Mouse (Mus musculus) embryonic facial prominence, embryonic 15.5 days (tissue): ENCODE data around the gene Ivd. TPM values are rescaled to one million over a fixed set of nuclear protein-coding genes. Genes with fewer than 3 reads are reported as not detected.

ENCODE experiments used
- ATAC-seq: fragments of 200-750 bp; cut with Nextera tagmentation; 2 replicates; pipeline ENCODE4 v1.8.0; 2017; ENCODE audit warnings: low read depth, moderate TSS enrichment; ENCODE audit not compliant: insufficient number of reproducible peaks, low FRiP score, low TSS enrichment
- H3K27ac ChIP-seq: fragments of 300-500 bp; sonication (generic); replicated peaks from 2 replicates; pipeline ENCODE4 v1.5.1; 2015; ENCODE audit warnings: mild to moderate bottlenecking, inconsistent platforms
- H3K27me3 ChIP-seq: fragments of 300-500 bp; sonication (generic); 2 replicates; pipeline ENCODE4 v1.6.1; 2015; ENCODE audit warnings: inconsistent platforms
- H3K36me3 ChIP-seq: fragments of 300-500 bp; sonication (generic); 2 replicates; pipeline ENCODE4 v1.6.1; 2015; ENCODE audit warnings: mild to moderate bottlenecking, inconsistent platforms
- H3K4me1 ChIP-seq: fragments of 300-500 bp; sonication (generic); 2 replicates; pipeline ENCODE4 v1.6.1; 2015; ENCODE audit warnings: inconsistent platforms
- H3K4me2 ChIP-seq: fragments of 300-500 bp; sonication (generic); replicated peaks from 2 replicates; pipeline ENCODE4 v1.6.1; 2015; ENCODE audit warnings: mild to moderate bottlenecking, inconsistent platforms
- H3K4me3 ChIP-seq: fragments of 300-500 bp; sonication (generic); replicated peaks from 2 replicates; pipeline ENCODE4 v1.5.1; 2015; ENCODE audit warnings: mild to moderate bottlenecking, inconsistent platforms
- H3K9ac ChIP-seq: fragments of 300-500 bp; sonication (generic); 2 replicates; pipeline ENCODE4 v1.6.1; 2015; ENCODE audit warnings: inconsistent platforms
- H3K9me3 ChIP-seq: fragments of 300-500 bp; sonication (generic); replicated peaks from 2 replicates; pipeline ENCODE4 v1.6.1; 2016; ENCODE audit warnings: inconsistent platforms
- WGBS: fragments of 180-500 bp; shearing (Covaris S2); methylation state at CpG from one replicate; pipeline ENCODE4 v1.1.7; 2015; 5-methylcytosine and 5-hydroxymethylcytosine counted together
- polyA plus RNA-seq: library from polyadenylated mRNA; unstranded; fragments of >200 nt; fragmentation: Nextera tagmentation; extraction: Ambion mirVana; gene quantifications from 2 replicates; pipeline ENCODE4 v1.2.1, GENCODE M21; 2015

The Ivd gene
- polyA plus RNA-seq, 1 experiment from 2014 or later, result 69.2 TPM

DNA sequence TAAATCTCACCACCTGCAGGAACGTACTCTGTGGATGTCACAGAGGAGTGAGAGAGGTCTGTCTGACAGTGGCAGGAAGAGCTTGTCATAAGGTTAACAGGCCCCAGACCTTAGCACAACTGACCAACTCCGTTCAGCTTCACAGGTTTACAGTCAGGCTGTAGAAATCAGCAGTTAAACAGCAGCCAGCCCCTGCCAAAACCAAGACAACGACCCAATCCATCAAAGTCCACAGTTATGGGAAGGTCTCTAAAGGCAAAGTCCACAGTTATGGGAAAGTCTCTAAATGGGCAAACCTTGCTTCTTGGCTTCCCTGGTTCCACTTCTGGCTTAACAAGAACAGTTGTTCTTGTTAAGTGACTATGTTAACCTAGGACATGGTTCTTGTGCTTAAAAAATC is 17.3 kb upstream of the Ivd start:
- Histone ChIP-seq H3K4me2 (no peak overlapping the region), H3K36me3 (no peaks in the 10 kb centered on the region), H3K4me1 (no peaks in the 10 kb centered on the region), H3K27ac (no peak overlapping the region), H3K27me3 (no peaks in the 10 kb centered on the region), H3K9me3 (no peaks in the 10 kb centered on the region), H3K9ac (no peak overlapping the region), H3K4me3 (no peak overlapping the region)
- ATAC-seq, result no peak
- WGBS, result 81% methylated on average over 3 of the region's 3 CpGs

DNA sequence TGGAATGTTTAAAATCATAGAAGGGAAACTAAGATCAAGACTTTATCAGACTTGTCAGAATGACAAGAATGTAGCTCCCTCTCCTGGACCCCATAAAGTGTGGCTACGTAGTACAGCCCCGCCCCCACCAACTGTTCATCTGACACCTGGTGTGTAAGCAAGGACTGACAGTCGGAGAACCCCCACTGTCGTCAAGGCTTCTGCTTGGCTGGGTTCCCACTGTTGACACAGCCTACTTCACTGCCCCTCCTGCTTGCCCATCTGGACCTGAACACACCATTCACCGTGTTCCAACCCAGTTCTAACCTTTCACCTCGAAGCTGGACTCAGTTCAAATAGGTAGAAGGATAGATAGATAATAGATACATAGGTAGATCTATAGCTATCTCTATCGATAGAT is 15.5 kb upstream of the Ivd start:
- Histone ChIP-seq H3K4me3 (no peak overlapping the region), H3K27ac (no peak overlapping the region), H3K4me2 (no peak overlapping the region), H3K4me1 (no peaks in the 10 kb centered on the region), H3K9me3 (no peaks in the 10 kb centered on the region), H3K9ac (no peak overlapping the region), H3K36me3 (no peaks in the 10 kb centered on the region), H3K27me3 (no peaks in the 10 kb centered on the region)
- no peak for ATAC-seq
- WGBS, result 53% methylated on average over 7 of the region's 7 CpGs

DNA sequence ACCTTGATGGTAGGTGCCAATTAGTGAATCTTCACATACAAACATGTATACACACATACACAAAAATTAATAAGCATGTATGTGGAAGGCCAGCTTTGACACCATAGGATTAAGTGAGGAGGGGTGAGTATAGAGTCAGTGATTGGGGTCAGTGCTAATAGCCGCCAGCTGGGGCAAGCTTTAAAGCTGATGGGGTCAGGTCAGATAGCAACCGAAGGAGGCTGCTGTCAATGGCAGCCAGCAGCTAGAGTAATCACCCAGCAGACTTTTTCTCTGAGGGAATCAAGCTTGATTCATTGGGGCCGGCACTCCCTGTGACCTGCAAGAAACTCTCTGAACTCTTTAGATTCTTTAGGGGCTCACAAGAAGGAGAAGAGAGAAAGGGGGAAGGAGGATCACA is 10.0 kb upstream of the Ivd start:
- Histone ChIP-seq H3K36me3 (no peaks in the 10 kb centered on the region), H3K4me1 (no peaks in the 10 kb centered on the region), H3K9ac (no peak overlapping the region), H3K4me3 (no peak overlapping the region), H3K27me3 (no peaks in the 10 kb centered on the region), H3K4me2 (no peak overlapping the region), H3K27ac (no peak overlapping the region), H3K9me3 (no peaks in the 10 kb centered on the region)
- ATAC-seq, result no peak
- WGBS, result 21% methylated on average over 3 of the region's 3 CpGs

DNA sequence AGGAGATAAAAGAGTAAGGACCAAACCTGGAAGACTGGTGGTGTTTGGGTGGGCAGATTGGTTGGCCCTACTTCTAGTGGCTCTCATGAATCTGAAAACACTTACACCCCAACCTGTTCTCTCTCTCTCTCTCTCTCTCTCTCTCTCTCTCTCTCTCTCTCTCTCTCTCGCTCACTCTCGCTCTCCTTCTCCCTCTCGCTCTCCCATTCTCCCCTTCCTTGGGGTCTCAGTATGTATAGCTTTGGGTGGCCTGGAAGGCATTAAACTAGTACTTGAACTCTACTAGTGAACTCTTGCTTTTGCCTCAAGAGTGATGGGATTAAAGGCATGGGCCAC is 554 bp downstream of the Ivd start:
- Histone ChIP-seq H3K27ac (peak overlapping the region; percentile 63; the same call in 1 of the 2 replicates), H3K9me3 (no peaks in the 10 kb centered on the region), H3K36me3 (no peaks in the 10 kb centered on the region), H3K4me3 (peak overlapping the region; percentile 71), H3K9ac (peak overlapping the region; percentile 49), H3K27me3 (no peaks in the 10 kb centered on the region), H3K4me2 (peak overlapping the region; percentile 65), H3K4me1 (peaks cover 18% of the 10 kb centered on the region)
- WGBS, result 8% methylated on average over 3 of the region's 3 CpGs
- ATAC-seq, result no peak

DNA sequence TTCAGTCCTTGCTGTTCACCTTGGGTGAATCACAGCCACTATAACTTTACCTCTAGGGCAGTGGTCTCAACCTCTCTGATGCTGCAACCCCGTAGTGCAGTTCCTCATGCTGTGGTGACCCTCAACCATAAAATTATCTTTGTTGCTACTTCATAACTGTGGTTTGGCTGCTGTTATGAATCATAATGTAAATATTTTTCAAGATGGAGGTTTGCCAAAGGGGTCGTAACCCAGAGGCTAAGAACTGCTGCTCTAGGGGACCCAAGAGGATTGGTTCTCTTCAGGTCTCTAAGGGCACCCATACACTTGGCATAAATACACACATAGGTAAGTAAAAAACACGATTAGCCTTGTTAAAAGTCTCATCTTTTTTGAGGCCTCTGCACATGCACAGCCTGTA is 8.8 kb downstream of the Ivd start:
- no peak overlapping the region for H3K4me2 ChIP-seq
- 72% methylated on average over 3 of the region's 3 CpGs for WGBS
- H3K9me3 ChIP-seq, result no peaks in the 10 kb centered on the region
- H3K27me3 ChIP-seq, result no peaks in the 10 kb centered on the region
- H3K4me3 ChIP-seq, result no peak overlapping the region
- no peak overlapping the region for H3K9ac ChIP-seq
- no peak overlapping the region for H3K27ac ChIP-seq
- ATAC-seq, result no peak
- no peaks in the 10 kb centered on the region for H3K4me1 ChIP-seq
- H3K36me3 ChIP-seq, result peaks cover 24% of the 10 kb centered on the region; the same call in 1 of the 2 replicates

DNA sequence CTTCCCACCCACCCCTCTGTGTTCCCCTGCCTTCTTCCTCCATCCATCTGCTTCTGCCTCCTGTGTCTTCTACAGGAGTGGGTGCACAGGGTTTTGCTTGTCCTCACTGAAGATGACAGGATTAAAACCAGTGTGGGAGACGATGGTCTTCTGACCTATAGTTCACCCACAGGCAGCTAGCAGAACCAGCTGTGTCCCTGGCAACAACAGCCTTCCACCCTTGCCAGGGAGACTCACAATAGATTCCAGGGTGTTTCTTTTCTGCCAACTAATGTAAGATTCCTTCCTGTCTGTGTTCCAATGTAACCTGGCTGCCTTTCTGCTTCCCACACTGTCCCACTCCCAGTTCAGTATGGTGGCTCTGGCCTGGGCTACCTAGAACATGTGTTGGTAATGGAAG is 9.3 kb downstream of the Ivd start:
- no peak overlapping the region for H3K27ac ChIP-seq
- peaks cover 27% of the 10 kb centered on the region; the same call in 1 of the 2 replicates for H3K36me3 ChIP-seq
- no peaks in the 10 kb centered on the region for H3K27me3 ChIP-seq
- H3K4me1 ChIP-seq, result no peaks in the 10 kb centered on the region
- no peak overlapping the region for H3K4me3 ChIP-seq
- ATAC-seq, result no peak
- no peak overlapping the region for H3K4me2 ChIP-seq
- H3K9me3 ChIP-seq, result no peaks in the 10 kb centered on the region
- H3K9ac ChIP-seq, result no peak overlapping the region
- WGBS, result 75% methylated on average over 1 of the region's 1 CpGs

DNA sequence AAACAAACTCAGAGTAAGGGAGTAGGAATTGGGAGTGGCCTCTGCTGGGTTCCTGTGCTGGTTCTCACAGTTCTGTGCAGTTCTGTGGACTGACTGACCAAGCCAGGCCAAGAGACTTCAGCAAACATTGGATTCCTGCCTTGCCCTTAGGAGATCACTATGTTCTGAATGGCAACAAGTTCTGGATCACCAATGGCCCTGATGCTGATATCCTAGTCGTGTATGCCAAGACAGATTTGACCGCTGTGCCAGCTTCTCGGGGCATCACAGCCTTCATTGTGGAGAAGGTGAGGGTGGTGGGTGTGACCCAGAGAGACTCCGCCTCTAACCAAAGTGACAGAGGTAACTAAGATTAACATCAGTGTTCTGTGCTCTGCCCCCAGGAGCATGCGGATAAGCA is 11.3 kb downstream of the Ivd start:
- H3K4me1 ChIP-seq, result no peaks in the 10 kb centered on the region
- H3K9ac ChIP-seq, result no peak overlapping the region
- no peaks in the 10 kb centered on the region for H3K27me3 ChIP-seq
- H3K36me3 ChIP-seq, result peaks cover 42% of the 10 kb centered on the region
- no peak for ATAC-seq
- no peak overlapping the region for H3K4me2 ChIP-seq
- H3K27ac ChIP-seq, result no peak overlapping the region
- WGBS, result 88% methylated on average over 5 of the region's 5 CpGs
- no peaks in the 10 kb centered on the region for H3K9me3 ChIP-seq
- no peak overlapping the region for H3K4me3 ChIP-seq

DNA sequence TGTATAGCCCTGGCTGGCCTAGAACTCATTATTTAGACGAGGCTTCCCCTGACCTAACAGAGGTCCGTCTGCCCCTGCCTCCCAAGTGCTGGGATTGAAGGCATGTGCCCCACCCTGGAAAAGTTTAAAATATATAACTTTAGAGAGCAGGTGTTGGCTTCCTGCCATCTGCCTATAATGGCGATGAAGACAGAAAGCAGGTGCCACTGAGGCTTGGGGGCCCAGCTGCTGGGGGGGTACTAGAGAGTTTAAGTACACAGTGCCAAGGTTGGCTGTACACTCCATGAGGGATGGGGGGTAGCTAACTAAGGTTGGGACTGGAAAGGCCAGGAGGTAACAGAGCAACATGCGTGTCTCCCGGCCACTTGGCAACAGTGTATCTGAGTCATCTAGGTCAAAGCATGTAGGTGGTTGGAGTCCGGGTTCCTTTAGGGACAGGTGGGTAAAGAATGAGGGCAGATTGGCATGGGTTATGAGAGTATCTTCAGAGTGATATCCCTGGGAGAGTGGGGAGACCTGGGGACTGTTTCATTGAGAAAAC is 12.2 kb downstream of the Ivd start:
- no peak overlapping the region for H3K4me3 ChIP-seq
- ATAC-seq, result 0 out of 2 replicates have a peak, but pooled peaks have one; percentile 21
- H3K9me3 ChIP-seq, result no peaks in the 10 kb centered on the region
- no peak overlapping the region for H3K27ac ChIP-seq
- H3K4me1 ChIP-seq, result no peaks in the 10 kb centered on the region
- 77% methylated on average over 6 of the region's 6 CpGs for WGBS
- peaks cover 42% of the 10 kb centered on the region for H3K36me3 ChIP-seq
- H3K9ac ChIP-seq, result no peak overlapping the region
- H3K27me3 ChIP-seq, result no peaks in the 10 kb centered on the region
- no peak overlapping the region for H3K4me2 ChIP-seq

DNA sequence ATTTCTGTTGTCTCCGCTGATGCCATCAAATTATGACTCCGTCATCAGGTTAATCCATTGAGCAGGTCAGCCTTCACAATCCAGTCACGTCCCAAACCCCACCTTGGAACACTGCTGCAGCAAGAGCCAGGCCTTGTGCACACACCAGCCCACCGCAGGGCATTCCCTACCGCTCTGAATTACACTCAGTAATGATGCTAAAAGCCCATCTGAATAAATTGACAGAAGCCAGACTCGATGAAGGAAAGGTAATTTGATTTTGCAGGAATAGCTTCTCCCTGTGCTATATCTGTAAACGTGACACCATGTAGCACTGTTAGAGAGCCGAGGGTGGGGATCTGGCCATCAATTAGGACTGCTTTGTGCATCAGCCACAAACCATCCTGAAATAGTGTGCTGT is 13.6 kb downstream of the Ivd start:
- H3K4me3 ChIP-seq, result no peak overlapping the region
- no peaks in the 10 kb centered on the region for H3K27me3 ChIP-seq
- no peaks in the 10 kb centered on the region for H3K4me1 ChIP-seq
- H3K9me3 ChIP-seq, result no peaks in the 10 kb centered on the region
- H3K36me3 ChIP-seq, result peaks cover 35% of the 10 kb centered on the region
- no peak overlapping the region for H3K4me2 ChIP-seq
- WGBS, result 89% methylated on average over 8 of the region's 8 CpGs
- ATAC-seq, result no peak
- no peak overlapping the region for H3K9ac ChIP-seq
- no peak overlapping the region for H3K27ac ChIP-seq

DNA sequence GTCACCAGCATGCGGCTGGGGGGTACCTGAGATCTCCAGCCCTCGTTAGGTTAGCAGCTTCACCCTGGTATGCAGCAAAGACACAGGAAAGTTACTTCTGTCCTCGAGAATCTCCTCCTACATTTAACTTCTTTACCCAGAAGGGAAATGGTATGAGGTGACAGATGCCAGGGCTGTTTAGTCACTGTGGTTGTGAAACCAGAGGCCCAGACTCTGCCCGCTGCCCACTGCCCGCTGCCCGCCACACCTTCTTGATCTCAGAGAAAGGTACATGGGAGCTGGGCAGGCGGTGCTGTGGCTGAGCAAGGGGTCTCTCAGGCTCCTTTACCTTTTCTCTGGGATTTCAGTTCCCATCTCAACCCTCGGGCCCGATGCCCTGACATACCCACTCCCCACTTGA is 14.7 kb downstream of the Ivd start:
- H3K4me3 ChIP-seq, result no peak overlapping the region
- no peaks in the 10 kb centered on the region for H3K27me3 ChIP-seq
- H3K9me3 ChIP-seq, result no peaks in the 10 kb centered on the region
- no peaks in the 10 kb centered on the region for H3K4me1 ChIP-seq
- peaks cover 32% of the 10 kb centered on the region for H3K36me3 ChIP-seq
- 88% methylated on average over 9 of the region's 9 CpGs for WGBS
- H3K9ac ChIP-seq, result no peak overlapping the region
- no peak for ATAC-seq
- no peak overlapping the region for H3K27ac ChIP-seq
- no peak overlapping the region for H3K4me2 ChIP-seq

DNA sequence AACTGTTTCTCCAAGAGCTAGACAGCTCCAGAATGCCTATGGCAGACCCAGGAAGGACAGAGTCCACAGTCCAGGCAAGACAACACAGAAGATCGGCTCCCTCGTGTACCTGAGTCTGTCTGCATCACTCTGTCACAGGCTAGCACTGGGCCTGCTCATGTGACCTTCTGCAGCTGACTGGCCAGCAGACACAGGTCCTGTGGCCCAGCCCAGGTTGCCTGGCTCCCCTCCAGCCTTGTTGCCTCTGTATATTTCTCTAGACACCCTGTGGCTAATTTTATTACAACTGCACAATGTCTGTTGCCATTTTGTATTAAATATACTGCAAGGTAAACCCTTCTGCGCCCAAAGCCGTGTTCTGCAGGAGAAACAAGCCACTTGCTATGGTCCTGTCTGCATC is 19.3 kb downstream of the Ivd start:
- Histone ChIP-seq H3K9me3 (no peaks in the 10 kb centered on the region), H3K27me3 (peaks cover 18% of the 10 kb centered on the region), H3K4me2 (no peak overlapping the region), H3K4me3 (no peak overlapping the region), H3K27ac (no peak overlapping the region), H3K4me1 (peaks cover 5% of the 10 kb centered on the region), H3K9ac (no peak overlapping the region), H3K36me3 (peaks cover 16% of the 10 kb centered on the region)
- WGBS, result 86% methylated on average over 4 of the region's 4 CpGs
- no peak for ATAC-seq

DNA sequence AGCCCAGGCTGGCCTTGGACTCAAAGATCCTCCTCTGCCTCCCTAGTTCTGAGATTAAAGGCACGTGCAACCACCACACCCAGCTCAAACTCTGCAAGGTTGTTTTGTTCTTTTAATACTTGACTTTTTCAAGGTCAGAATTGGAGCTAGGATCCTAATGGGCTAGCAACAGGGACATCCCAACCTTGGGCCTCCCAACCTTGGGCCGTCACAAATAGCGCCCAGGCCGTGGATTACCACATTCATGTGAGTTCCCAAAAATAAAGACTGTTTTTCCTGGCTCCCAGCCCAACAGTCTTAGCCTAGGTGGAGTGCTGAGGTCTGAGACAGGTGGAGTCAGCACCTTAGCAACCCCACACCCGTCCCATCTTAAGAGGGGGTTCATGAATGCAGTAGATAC is 20.2 kb downstream of the Ivd start:
- no peak for ATAC-seq
- WGBS, result 74% methylated on average over 5 of the region's 5 CpGs
- no peak overlapping the region for H3K27ac ChIP-seq

More for the DNA sequence above, 20.2 kb downstream of the Ivd start:
- peaks cover 18% of the 10 kb centered on the region for H3K27me3 ChIP-seq
- H3K4me2 ChIP-seq, result no peak overlapping the region
- no peak overlapping the region for H3K9ac ChIP-seq
- H3K36me3 ChIP-seq, result peaks cover 7% of the 10 kb centered on the region
- H3K4me1 ChIP-seq, result peaks cover 5% of the 10 kb centered on the region
- H3K9me3 ChIP-seq, result no peaks in the 10 kb centered on the region
- H3K4me3 ChIP-seq, result no peak overlapping the region
